Mouse (Mus musculus) thymus, adult 2 months (tissue): ENCODE measurements around the gene Zfp335.

ENCODE experiments used
- CTCF ChIP-seq: fragments of 200-500 bp; IDR thresholded peaks from 2 replicates; pipeline ENCODE4 v1.5.1; 2012; ENCODE audit warnings: mild to moderate bottlenecking, control low read depth, low read length, moderate library complexity, borderline replicate concordance; ENCODE audit not compliant: control insufficient read depth, poor library complexity, insufficient read depth; ENCODE audit errors: extremely low read depth
- POLR2A ChIP-seq: fragments of 200-500 bp; IDR thresholded peaks from 2 replicates; pipeline ENCODE4 v1.6.1; 2012; ENCODE audit warnings: mild to moderate bottlenecking, low read length, control low read depth, moderate library complexity; ENCODE audit not compliant: control insufficient read depth, poor library complexity, insufficient read depth; ENCODE audit errors: extremely low read depth

DNA sequence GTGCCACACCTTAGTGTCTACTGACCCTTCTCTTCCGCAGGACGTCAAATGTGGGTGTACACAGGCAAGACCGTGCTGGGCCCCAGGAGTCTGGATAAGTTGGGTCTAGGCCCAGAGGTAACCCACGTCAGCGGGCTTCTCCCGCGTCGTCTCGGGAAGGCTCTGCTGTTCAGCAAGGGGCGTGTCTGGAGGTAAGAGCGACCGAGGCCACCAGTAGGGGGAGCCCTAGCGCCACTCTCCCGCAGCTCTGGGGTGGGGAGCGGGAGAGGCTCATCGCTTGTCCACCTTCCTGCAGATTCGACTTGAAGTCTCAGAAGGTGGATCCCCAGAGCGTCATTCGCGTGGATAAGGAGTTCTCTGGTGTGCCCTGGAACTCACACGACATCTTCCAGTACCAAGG lies 41.7 kb upstream of the Zfp335 start:
- TF ChIP-seq CTCF (peak; percentile 93), POLR2A (no peak)
